Mouse (Mus musculus) ES-E14 (cell line): ENCODE data around the gene Irf4.

Source experiments
- CHD2 ChIP-seq: IDR thresholded peaks from 2 replicates; pipeline ENCODE4 v1.6.1; 2014; ENCODE audit warnings: mild to moderate bottlenecking, low read depth, low read length, inconsistent platforms
- HCFC1 ChIP-seq: IDR thresholded peaks from 2 replicates; pipeline ENCODE4 v1.6.1; 2012; ENCODE audit warnings: low read length, inconsistent platforms, borderline replicate concordance; ENCODE audit not compliant: insufficient read depth
- MAFK ChIP-seq: IDR thresholded peaks from 2 replicates; pipeline ENCODE4 v1.6.1; 2014; ENCODE audit warnings: mild to moderate bottlenecking, low read depth, low read length, inconsistent platforms; ENCODE audit not compliant: insufficient read depth
- ZC3H11A ChIP-seq: IDR thresholded peaks from 2 replicates; pipeline ENCODE4 v1.6.1; 2012; ENCODE audit warnings: low read depth, mild to moderate bottlenecking, inconsistent platforms, low read length, borderline replicate concordance

GRCm38 (mm10) chr13:30729245-30729644 lies 19.8 kb upstream of the Irf4 start:
- no peak for TF ChIP-seq HCFC1
- TF ChIP-seq ZC3H11A, result no peak
- no peak for TF ChIP-seq MAFK
- no peak for TF ChIP-seq CHD2
